Mouse (Mus musculus) heart, embryonic 11.5 days (tissue): ENCODE results near the gene Dusp22. TPM values are rescaled to one million over a fixed set of nuclear protein-coding genes. Genes with fewer than 3 reads are reported as not detected.
A peak's percentile ranks its signal among the peaks of the same experiment; 100 is the strongest.

Source experiments
- ATAC-seq: fragments of 200-750 bp; cut with Nextera tagmentation; replicated peaks from 2 replicates; pipeline ENCODE4 v1.8.0; 2017; ENCODE audit warnings: moderate library complexity; ENCODE audit not compliant: insufficient number of reproducible peaks, low FRiP score, low TSS enrichment
- H3K27ac ChIP-seq: fragments of 300-500 bp; sonication (generic); 2 replicates; pipeline ENCODE4 v1.5.1; 2014; ENCODE audit warnings: mild to moderate bottlenecking, low read depth, low read length
- H3K27me3 ChIP-seq: fragments of 300-500 bp; sonication (generic); 2 replicates; pipeline ENCODE4 v1.6.1; 2014; ENCODE audit warnings: mild to moderate bottlenecking, low read length, mixed read lengths; ENCODE audit not compliant: control insufficient read depth, insufficient read depth
- H3K36me3 ChIP-seq: fragments of 300-500 bp; sonication (generic); 2 replicates; pipeline ENCODE4 v1.6.1; 2014; ENCODE audit warnings: mild to moderate bottlenecking, low read length, moderate library complexity, mixed read lengths; ENCODE audit not compliant: control insufficient read depth, insufficient read depth
- H3K4me1 ChIP-seq: fragments of 300-500 bp; sonication (generic); 2 replicates; pipeline ENCODE4 v1.6.1; 2014; ENCODE audit warnings: low read length; ENCODE audit not compliant: control insufficient read depth, insufficient read depth
- H3K4me2 ChIP-seq: fragments of 300-500 bp; sonication (generic); 2 replicates; pipeline ENCODE4 v1.6.1; 2014; ENCODE audit warnings: mild to moderate bottlenecking, moderate library complexity
- H3K4me3 ChIP-seq: fragments of 300-500 bp; sonication (generic); 2 replicates; pipeline ENCODE4 v1.5.1; 2014; ENCODE audit warnings: low read depth, low read length
- H3K9ac ChIP-seq: fragments of 300-500 bp; sonication (generic); 2 replicates; pipeline ENCODE4 v1.6.1; 2014; ENCODE audit warnings: mild to moderate bottlenecking, low read depth, low read length, moderate library complexity
- H3K9me3 ChIP-seq: fragments of 300-500 bp; sonication (generic); replicated peaks from 2 replicates; pipeline ENCODE4 v1.6.1; 2016; ENCODE audit warnings: low read length; ENCODE audit not compliant: control insufficient read depth
- WGBS: fragments of 180-500 bp; shearing (Covaris S2); extraction: QIAGEN DNeasy Blood & Tissue Kit; methylation state at CpG from one replicate; pipeline ENCODE4 v1.1.7; 2014; ENCODE audit not compliant: insufficient replicate concordance; 5-methylcytosine and 5-hydroxymethylcytosine counted together
- polyA plus RNA-seq: library from polyadenylated mRNA; unstranded; fragments of >200 nt; fragmentation: Nextera tagmentation; extraction: Ambion mirVana; gene quantifications from 2 replicates; pipeline ENCODE4 v1.2.1, GENCODE M21; 2014

Dusp22 gene
- 21.8 and 23.2 TPM in 2 replicates for polyA plus RNA-seq

- H3K27ac ChIP-seq, result peak within 1 kb of the TSS; percentile 22; the same call in 1 of the 2 replicates
- H3K4me3 ChIP-seq, result peak within 1 kb of the TSS; percentile 69
- H3K36me3 ChIP-seq, result no peaks in the 10 kb centered on the region
- peak within 1 kb of the TSS; percentile 76 for H3K4me2 ChIP-seq
- peak; percentile 90 for ATAC-seq
- under 1% methylated on average over 61 of the region's 74 CpGs for WGBS
- no peaks in the 10 kb centered on the region for H3K27me3 ChIP-seq
- H3K9ac ChIP-seq, result peak within 1 kb of the TSS; percentile 80
- no peaks in the 10 kb centered on the region for H3K4me1 ChIP-seq
- H3K9me3 ChIP-seq, result no peaks in the 10 kb centered on the region
Observed at GRCm38 (mm10) chr13:30659613-30660505, at the start of gene Dusp22. TSS of gene Dusp22 (plus strand) at chr13:30659999.

DNA sequence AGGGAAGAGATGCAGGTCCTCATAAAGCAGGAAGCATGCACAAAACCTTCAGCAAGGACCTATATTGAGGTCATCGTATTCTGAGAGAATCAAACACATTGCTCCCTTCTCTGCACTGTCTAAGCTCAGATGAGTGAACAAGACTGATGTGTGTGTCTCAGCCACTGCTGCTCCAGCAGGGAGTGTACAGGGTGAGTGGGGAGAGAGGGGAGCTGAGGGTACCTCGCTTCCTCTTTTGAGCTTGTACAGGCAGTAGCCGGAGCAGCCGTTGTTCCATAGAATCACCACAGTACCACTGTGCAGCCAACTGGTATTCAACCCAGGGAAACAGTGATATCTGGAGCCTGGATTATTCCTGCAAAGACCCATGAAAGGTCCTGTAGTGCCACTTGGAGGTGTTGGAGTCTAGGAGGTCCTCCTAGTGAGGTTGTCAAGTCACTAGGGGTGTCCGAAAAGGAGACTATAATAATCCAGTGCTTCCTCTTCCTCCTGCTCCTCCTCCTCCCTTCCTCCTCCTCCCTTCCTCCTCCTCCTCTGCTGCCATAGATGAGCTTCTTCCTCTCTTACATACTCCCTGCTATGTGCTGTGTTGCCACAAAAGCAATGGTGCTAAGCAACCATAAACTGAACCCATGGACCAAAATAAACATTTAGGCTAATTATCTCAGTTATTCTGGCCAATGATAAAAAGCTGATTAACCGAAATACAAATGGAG lies 47.6 kb upstream of the Dusp22 start:
- no peak overlapping the region for H3K9ac ChIP-seq
- no peak overlapping the region for H3K27ac ChIP-seq
- H3K4me2 ChIP-seq, result no peak overlapping the region
- H3K36me3 ChIP-seq, result no peaks in the 10 kb centered on the region
- no peak overlapping the region for H3K4me3 ChIP-seq
- H3K27me3 ChIP-seq, result no peaks in the 10 kb centered on the region
- H3K4me1 ChIP-seq, result no peaks in the 10 kb centered on the region
- no peaks in the 10 kb centered on the region for H3K9me3 ChIP-seq
- no peak for ATAC-seq
- 85% methylated on average over 6 of the region's 6 CpGs for WGBS

GRCm38 (mm10) chr13:30619684-30620083 lies 40.1 kb upstream of the Dusp22 start:
- H3K4me1 ChIP-seq, result no peaks in the 10 kb centered on the region
- no peak overlapping the region for H3K27ac ChIP-seq
- H3K27me3 ChIP-seq, result no peaks in the 10 kb centered on the region
- ATAC-seq, result no peak
- no peak overlapping the region for H3K4me2 ChIP-seq
- H3K4me3 ChIP-seq, result no peak overlapping the region
- WGBS, result 43% methylated on average over 3 of the region's 3 CpGs
- no peaks in the 10 kb centered on the region for H3K36me3 ChIP-seq
- H3K9me3 ChIP-seq, result no peaks in the 10 kb centered on the region
- no peak overlapping the region for H3K9ac ChIP-seq

DNA sequence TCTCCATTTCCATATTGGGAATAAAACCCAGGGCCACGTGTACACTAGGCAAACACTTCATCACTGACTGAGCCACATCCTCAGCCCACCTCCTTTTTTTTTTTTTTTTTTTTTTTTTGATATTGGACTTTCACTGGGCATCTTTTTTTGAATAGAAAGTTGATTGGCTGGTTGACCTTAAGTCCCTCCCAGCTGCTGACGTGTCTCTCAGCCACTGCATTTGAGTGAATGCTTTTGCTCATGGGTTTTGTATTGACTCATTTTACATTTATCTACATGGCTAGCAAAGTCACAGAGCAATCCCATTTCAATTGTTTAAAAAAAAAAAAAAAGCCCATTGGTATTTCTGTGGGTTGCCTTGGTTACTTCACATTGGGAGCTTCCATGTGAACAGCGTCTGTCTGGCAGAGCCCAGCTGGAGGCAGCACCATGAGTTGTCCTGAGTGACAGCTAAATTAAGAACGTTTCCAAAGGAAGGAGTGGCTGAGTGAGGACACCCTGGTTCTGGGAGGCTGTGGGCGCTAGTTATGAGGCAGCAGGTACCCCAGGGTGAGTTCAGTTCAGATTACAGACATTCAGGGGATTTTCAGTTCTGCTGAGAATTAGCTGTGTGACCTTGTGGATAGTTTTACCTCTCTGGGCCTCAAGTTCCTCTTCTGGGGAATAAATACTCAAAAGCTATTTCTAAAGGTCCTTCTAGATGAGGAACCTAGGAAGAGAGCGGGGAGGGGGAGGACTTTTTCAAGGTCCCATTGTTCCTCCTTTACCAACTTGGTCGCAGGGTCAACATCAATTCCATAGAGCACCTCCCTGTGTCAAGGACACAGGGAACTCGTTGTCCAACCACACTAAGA lies 31.4 kb upstream of the Dusp22 start:
- Histone ChIP-seq H3K4me3 (no peak overlapping the region), H3K36me3 (no peaks in the 10 kb centered on the region), H3K4me1 (no peaks in the 10 kb centered on the region), H3K9me3 (no peaks in the 10 kb centered on the region), H3K27ac (no peak overlapping the region), H3K4me2 (no peak overlapping the region), H3K9ac (no peak overlapping the region), H3K27me3 (no peaks in the 10 kb centered on the region)
- no peak for ATAC-seq
- WGBS, result 61% methylated on average over 8 of the region's 8 CpGs

DNA sequence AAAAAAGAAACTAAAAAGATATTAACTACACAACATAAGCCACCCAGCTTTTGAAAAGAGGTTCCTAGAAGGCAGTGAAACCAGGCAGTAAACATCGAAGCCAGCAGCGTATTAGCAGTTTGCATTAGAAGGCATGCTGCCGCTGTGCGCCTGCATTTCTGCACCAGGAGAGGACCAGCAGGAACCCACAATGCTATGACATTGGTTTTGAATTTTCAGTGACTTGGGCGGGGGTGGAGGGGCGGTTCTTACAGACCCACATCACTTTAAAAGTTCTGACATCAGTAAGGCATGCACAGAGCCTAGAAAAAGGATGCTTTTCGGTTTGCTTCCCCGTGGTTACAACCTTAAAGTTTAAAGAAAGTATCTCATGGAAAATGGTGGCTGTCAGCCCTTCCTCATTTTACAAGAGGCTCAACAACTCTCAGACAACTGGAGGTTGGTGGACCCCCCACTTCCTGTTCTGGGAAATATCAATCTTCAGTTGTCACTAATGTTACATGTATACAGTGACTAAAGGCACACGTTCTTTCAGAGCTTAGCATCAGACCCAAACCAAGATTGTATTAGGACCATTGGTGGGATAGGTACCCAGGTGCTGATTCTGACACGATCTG lies 29.9 kb upstream of the Dusp22 start:
- Histone ChIP-seq H3K27me3 (no peaks in the 10 kb centered on the region), H3K4me3 (no peak overlapping the region), H3K9me3 (no peaks in the 10 kb centered on the region), H3K4me1 (no peaks in the 10 kb centered on the region), H3K27ac (no peak overlapping the region), H3K9ac (no peak overlapping the region), H3K4me2 (no peak overlapping the region), H3K36me3 (no peaks in the 10 kb centered on the region)
- no peak for ATAC-seq
- 68% methylated on average over 10 of the region's 10 CpGs for WGBS

- Histone ChIP-seq H3K36me3 (no peaks in the 10 kb centered on the region), H3K27ac (no peak overlapping the region), H3K4me2 (no peak overlapping the region), H3K4me3 (no peak overlapping the region), H3K27me3 (no peaks in the 10 kb centered on the region), H3K9me3 (no peaks in the 10 kb centered on the region), H3K4me1 (no peaks in the 10 kb centered on the region), H3K9ac (no peak overlapping the region)
- no peak for ATAC-seq
- 58% methylated on average over 6 of the region's 6 CpGs for WGBS
Observed at GRCm38 (mm10) chr13:30632998-30633397, 26.8 kb upstream of the Dusp22 start.

- H3K4me1 ChIP-seq, result no peaks in the 10 kb centered on the region
- no peak overlapping the region for H3K4me2 ChIP-seq
- H3K36me3 ChIP-seq, result no peaks in the 10 kb centered on the region
- WGBS, result 71% methylated on average over 4 of the region's 4 CpGs
- no peak overlapping the region for H3K27ac ChIP-seq
- no peaks in the 10 kb centered on the region for H3K27me3 ChIP-seq
- H3K9me3 ChIP-seq, result no peaks in the 10 kb centered on the region
- no peak overlapping the region for H3K4me3 ChIP-seq
- H3K9ac ChIP-seq, result no peak overlapping the region
- no peak for ATAC-seq
Observed at GRCm38 (mm10) chr13:30636453-30636852, 23.3 kb upstream of the Dusp22 start.
